Mouse (Mus musculus): ENCODE results near the gene Ttc23. TPM values are rescaled to one million over a fixed set of nuclear protein-coding genes. Genes with fewer than 3 reads are reported as not detected.

Gene Ttc23
- total and polyA plus RNA-seq, 2 experiments: 14.2 to 47.8 TPM

DNA sequence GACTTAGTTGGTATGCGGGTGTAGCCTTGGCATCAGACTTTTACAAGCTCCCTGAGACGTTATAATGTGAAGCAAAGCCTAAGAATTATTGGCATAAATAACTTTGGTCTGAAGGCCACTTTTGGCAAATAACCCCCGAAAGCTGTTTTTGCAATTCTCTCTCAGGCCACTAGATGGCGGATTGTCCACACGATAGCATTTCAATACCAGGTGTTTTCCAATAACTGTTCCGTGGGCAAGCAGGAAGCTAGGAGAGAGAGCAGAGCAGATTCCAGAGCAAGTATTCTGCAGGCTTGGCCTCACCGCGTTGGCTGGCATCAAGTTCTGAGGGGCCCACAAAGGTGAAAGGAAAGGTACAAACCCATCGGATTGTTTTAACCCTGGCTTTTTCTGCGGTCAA is 141.5 kb downstream of the Ttc23 start:
- Histone ChIP-seq H3K27me3 (ENCODE audit: control insufficient read depth, insufficient read depth, low read length) (peaks cover 4% of the 10 kb centered on the region; the same call in 1 of the 2 replicates), H3K36me3 (ENCODE audit: control insufficient read depth, insufficient read depth, low read length) (no peaks in the 10 kb centered on the region), H3K4me1 (ENCODE audit: control insufficient read depth, insufficient read depth, low read length) (no peaks in the 10 kb centered on the region), H3K4me3 (ENCODE audit: insufficient read depth, low read depth, low read length) (no peak overlapping the region), H3K27ac (replicated peaks; ENCODE audit: insufficient read depth, low read depth, low read length) (no peak overlapping the region), H3K79me2 (ENCODE audit: control insufficient read depth, insufficient read depth, low read length) (no peaks in the 10 kb centered on the region), H3K9ac (ENCODE audit: low read depth, low read length) (no peak overlapping the region)
- WGBS: 15% methylated on average over 10 of the region's 10 CpGs
- no peak for TF ChIP-seq POLR2A (IDR thresholded peaks at IDR 0.05; ENCODE audit: extremely low read depth, insufficient read depth, low read length)
- peak; percentile 68 for TF ChIP-seq CTCF (IDR thresholded peaks at IDR 0.05; ENCODE audit: low read depth, low read length)
- peak; percentile 46 for DNase-seq (ENCODE audit: extremely low read depth, low read depth, low spot score)

DNA sequence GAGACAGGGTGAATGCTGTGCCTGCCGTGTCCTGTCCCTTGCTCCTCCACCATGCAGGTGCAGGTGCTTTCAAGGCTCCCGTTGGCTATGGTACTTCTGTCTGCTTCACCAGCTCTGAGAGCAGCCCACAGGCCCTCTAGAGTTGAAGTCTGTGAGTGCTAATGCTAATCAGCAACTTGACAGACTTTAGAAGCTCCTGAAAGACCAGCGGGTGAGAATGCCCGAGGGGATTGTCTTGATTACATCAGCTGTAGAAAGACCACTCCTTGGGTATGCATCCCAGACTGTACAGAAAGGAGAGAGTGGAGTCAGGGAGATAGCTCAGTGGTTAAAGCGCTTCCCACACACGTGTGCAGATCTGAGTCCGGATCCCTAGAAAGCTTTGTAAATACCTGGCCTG is 144.0 kb downstream of the Ttc23 start:
- 57% methylated on average over 7 of the region's 7 CpGs for WGBS
- Histone ChIP-seq H3K27ac (replicated peaks; ENCODE audit: insufficient read depth, low read depth, low read length) (no peak overlapping the region), H3K27me3 (ENCODE audit: control insufficient read depth, insufficient read depth, low read length) (peaks cover 4% of the 10 kb centered on the region; the same call in 1 of the 2 replicates), H3K4me1 (ENCODE audit: control insufficient read depth, insufficient read depth, low read length) (no peaks in the 10 kb centered on the region), H3K36me3 (ENCODE audit: control insufficient read depth, insufficient read depth, low read length) (no peaks in the 10 kb centered on the region), H3K79me2 (ENCODE audit: control insufficient read depth, insufficient read depth, low read length) (no peaks in the 10 kb centered on the region), H3K4me3 (ENCODE audit: insufficient read depth, low read depth, low read length) (no peak overlapping the region), H3K9ac (ENCODE audit: low read depth, low read length) (no peak overlapping the region)
- DNase-seq (ENCODE audit: extremely low read depth, low read depth, low spot score): no peak
- TF ChIP-seq POLR2A (IDR thresholded peaks at IDR 0.05; ENCODE audit: extremely low read depth, insufficient read depth, low read length) (no peak), CTCF (IDR thresholded peaks at IDR 0.05; ENCODE audit: low read depth, low read length) (no peak)

DNA sequence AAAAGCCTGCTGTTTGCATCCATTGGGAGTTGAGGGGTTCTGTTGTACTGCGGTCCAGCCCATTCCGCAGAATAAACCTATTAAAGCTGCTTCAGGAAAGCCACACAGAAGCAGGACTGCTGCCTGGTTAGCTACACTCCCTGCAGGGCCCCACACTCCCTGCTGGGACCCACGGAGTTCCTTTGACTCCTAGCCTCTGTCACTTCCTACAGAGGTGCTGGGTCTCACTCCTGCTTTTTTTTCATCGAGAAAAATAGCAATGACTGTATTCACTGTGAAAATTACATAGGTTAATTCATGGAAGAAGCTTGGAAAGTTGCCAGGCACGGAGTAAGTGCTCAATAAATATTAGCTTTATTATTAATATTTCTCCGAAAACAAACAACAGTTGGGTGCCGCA is 146.2 kb downstream of the Ttc23 start:
- Histone ChIP-seq H3K4me1 (ENCODE audit: control insufficient read depth, insufficient read depth, low read length) (no peaks in the 10 kb centered on the region), H3K27ac (replicated peaks; ENCODE audit: insufficient read depth, low read depth, low read length) (no peak overlapping the region), H3K79me2 (ENCODE audit: control insufficient read depth, insufficient read depth, low read length) (no peaks in the 10 kb centered on the region), H3K4me3 (ENCODE audit: insufficient read depth, low read depth, low read length) (no peak overlapping the region), H3K27me3 (ENCODE audit: control insufficient read depth, insufficient read depth, low read length) (peaks cover 4% of the 10 kb centered on the region; the same call in 1 of the 2 replicates), H3K9ac (ENCODE audit: low read depth, low read length) (no peak overlapping the region), H3K36me3 (ENCODE audit: control insufficient read depth, insufficient read depth, low read length) (no peaks in the 10 kb centered on the region)
- TF ChIP-seq POLR2A (IDR thresholded peaks at IDR 0.05; ENCODE audit: extremely low read depth, insufficient read depth, low read length): no peak
- no peak for TF ChIP-seq CTCF (IDR thresholded peaks at IDR 0.05; ENCODE audit: low read depth, low read length)
- 67% methylated on average over 7 of the region's 7 CpGs for WGBS
- no peak for DNase-seq (ENCODE audit: extremely low read depth, low read depth, low spot score)

DNA sequence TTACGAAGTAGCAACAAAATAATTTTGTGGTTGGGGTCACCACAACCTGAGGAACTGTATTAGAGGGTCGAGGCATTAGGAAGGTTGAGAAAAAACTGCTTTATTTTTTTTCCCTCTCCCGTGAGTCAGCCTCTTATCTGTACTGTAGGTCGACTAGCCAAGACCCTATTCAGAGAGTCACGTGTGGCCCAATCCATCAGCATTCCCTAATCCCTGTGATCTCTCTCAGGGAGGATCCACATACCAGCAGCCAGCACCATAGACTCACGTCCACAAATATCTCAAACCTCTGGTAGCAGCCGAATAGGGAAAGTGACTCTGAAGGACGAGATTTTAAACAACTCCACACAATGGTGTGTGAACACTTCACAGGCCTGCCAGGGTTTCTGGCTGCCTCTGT is 149.9 kb downstream of the Ttc23 start:
- TF ChIP-seq POLR2A (IDR thresholded peaks at IDR 0.05; ENCODE audit: extremely low read depth, insufficient read depth, low read length) (no peak), CTCF (IDR thresholded peaks at IDR 0.05; ENCODE audit: low read depth, low read length) (no peak)
- H3K4me3 ChIP-seq (ENCODE audit: insufficient read depth, low read depth, low read length): no peak overlapping the region
- H3K36me3 ChIP-seq (ENCODE audit: control insufficient read depth, insufficient read depth, low read length): no peaks in the 10 kb centered on the region
- WGBS: 31% methylated on average over 8 of the region's 8 CpGs
- H3K27ac ChIP-seq (replicated peaks; ENCODE audit: insufficient read depth, low read depth, low read length): no peak overlapping the region
- no peak overlapping the region for H3K9ac ChIP-seq (ENCODE audit: low read depth, low read length)
- no peaks in the 10 kb centered on the region for H3K4me1 ChIP-seq (ENCODE audit: control insufficient read depth, insufficient read depth, low read length)
- no peaks in the 10 kb centered on the region for H3K79me2 ChIP-seq (ENCODE audit: control insufficient read depth, insufficient read depth, low read length)
- no peak for DNase-seq (ENCODE audit: extremely low read depth, low read depth, low spot score)
- H3K27me3 ChIP-seq (ENCODE audit: control insufficient read depth, insufficient read depth, low read length): peaks cover 2% of the 10 kb centered on the region; the same call in 1 of the 2 replicates

DNA sequence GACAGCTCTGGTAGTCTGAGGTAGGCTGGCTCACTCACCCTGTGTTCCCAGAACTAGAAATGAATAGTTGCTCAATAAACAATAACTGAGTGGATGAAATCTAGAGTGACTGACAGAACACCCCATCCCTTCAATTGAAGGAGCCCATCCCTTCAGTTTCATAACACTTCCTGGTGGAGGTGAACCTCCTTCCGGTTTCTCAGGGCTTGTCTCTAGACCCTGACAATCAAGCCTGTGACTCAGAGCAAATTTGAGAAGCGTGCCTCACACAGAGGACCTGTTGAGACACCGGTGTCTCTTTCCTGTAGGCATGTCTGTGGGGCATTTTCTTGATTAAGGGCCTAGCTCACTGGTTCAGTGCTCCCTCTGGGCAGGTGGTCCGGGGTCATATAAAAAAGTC is 151.3 kb downstream of the Ttc23 start:
- Histone ChIP-seq H3K9ac (ENCODE audit: low read depth, low read length) (no peak overlapping the region), H3K79me2 (ENCODE audit: control insufficient read depth, insufficient read depth, low read length) (no peaks in the 10 kb centered on the region), H3K4me3 (ENCODE audit: insufficient read depth, low read depth, low read length) (no peak overlapping the region), H3K36me3 (ENCODE audit: control insufficient read depth, insufficient read depth, low read length) (no peaks in the 10 kb centered on the region), H3K27me3 (ENCODE audit: control insufficient read depth, insufficient read depth, low read length) (no peaks in the 10 kb centered on the region; the same call in 1 of the 2 replicates), H3K27ac (replicated peaks; ENCODE audit: insufficient read depth, low read depth, low read length) (no peak overlapping the region), H3K4me1 (ENCODE audit: control insufficient read depth, insufficient read depth, low read length) (no peaks in the 10 kb centered on the region)
- DNase-seq (ENCODE audit: extremely low read depth, low read depth, low spot score): no peak
- TF ChIP-seq POLR2A (IDR thresholded peaks at IDR 0.05; ENCODE audit: extremely low read depth, insufficient read depth, low read length): no peak
- no peak for TF ChIP-seq CTCF (IDR thresholded peaks at IDR 0.05; ENCODE audit: low read depth, low read length)
- 78% methylated on average over 4 of the region's 4 CpGs for WGBS

DNA sequence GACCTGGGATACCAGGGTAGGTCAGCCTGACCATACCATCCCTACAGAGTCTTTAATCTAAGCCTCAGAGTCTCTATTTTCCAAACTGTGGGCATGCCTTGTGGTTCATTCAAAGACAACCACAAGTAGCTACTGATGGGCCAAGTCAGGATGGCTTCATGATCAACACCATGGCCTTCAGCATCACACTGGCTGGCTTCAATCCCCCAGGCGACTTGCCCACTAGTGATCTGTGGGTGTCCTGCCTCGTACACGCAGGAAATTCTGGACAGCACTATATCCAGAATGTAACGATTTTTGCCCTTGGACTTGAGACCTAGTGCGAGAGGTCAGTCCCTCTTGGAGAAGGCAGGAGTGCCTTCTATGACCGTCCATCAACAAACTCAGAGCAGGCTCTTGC is 153.3 kb downstream of the Ttc23 start:
- H3K27me3 ChIP-seq (ENCODE audit: control insufficient read depth, insufficient read depth, low read length): peaks cover 8% of the 10 kb centered on the region; the same call in 1 of the 2 replicates
- no peak overlapping the region for H3K27ac ChIP-seq (replicated peaks; ENCODE audit: insufficient read depth, low read depth, low read length)
- 73% methylated on average over 6 of the region's 6 CpGs for WGBS
- H3K4me3 ChIP-seq (ENCODE audit: insufficient read depth, low read depth, low read length): no peak overlapping the region
- no peaks in the 10 kb centered on the region for H3K36me3 ChIP-seq (ENCODE audit: control insufficient read depth, insufficient read depth, low read length)
- TF ChIP-seq POLR2A (IDR thresholded peaks at IDR 0.05; ENCODE audit: extremely low read depth, insufficient read depth, low read length) (no peak), CTCF (IDR thresholded peaks at IDR 0.05; ENCODE audit: low read depth, low read length) (no peak)
- H3K79me2 ChIP-seq (ENCODE audit: control insufficient read depth, insufficient read depth, low read length): no peaks in the 10 kb centered on the region
- no peak for DNase-seq (ENCODE audit: extremely low read depth, low read depth, low spot score)
- no peak overlapping the region for H3K9ac ChIP-seq (ENCODE audit: low read depth, low read length)
- no peaks in the 10 kb centered on the region for H3K4me1 ChIP-seq (ENCODE audit: control insufficient read depth, insufficient read depth, low read length)

Measured in liver, adult 2 months (tissue).